Mouse (Mus musculus) gastrocnemius, postnatal 4 days (tissue): ENCODE data around the gene Golga5. TPM values are rescaled to one million over a fixed set of nuclear protein-coding genes. Genes with fewer than 3 reads are reported as not detected.
"Not testable (repeated sequence)": the region's sequence is repeated elsewhere in the genome, so short reads cannot be mapped to it uniquely, and the experiment has no call there.

Experiments used
- DNase-seq, 2 experiments: peaks; one replicate each; pipeline ENCODE4 v3.0.0; 2021 to 2022; ENCODE audit warnings: low spot score in 2 of 2, mixed read lengths in 2 of 2
- total RNA-seq, 2 experiments: library from RNA; stranded (reverse); gene quantifications; 2 replicates each; pipeline ENCODE4 v1.2.3; 2021

Golga5 gene
- total RNA-seq, 2 experiments from 2014 or later = 25.4 to 32.8 TPM

GRCm38 (mm10) chr12:102443676-102444075, 25.3 kb upstream of the Golga5 start:
- no peak for DNase-seq

- no peak for DNase-seq
Measured at GRCm38 (mm10) chr12:102445436-102445835, 23.5 kb upstream of the Golga5 start.

DNA sequence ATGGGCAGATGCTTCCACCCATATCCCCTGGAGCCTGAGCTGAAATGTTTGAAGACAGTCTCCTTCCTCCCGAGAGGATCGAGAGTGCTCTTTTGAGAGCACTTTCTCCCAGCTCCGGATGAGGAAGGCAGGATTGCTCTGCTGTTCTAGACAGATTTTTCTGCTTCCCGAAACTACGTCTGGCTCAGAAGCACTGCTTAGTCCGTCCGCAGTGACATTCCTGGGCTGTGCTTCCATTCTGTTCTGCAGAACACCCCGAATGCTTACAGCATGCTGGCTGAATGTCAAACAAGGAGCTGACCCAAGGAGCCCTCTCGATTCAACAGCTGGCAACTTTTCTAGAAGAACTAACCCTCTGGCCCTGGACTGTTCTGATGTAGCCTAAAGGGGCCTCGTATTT, 18.5 kb upstream of the Golga5 start:
- DNase-seq = no peak

GRCm38 (mm10) chr12:102451126-102451851, 17.6 kb upstream of the Golga5 start:
- no peak for DNase-seq

DNA sequence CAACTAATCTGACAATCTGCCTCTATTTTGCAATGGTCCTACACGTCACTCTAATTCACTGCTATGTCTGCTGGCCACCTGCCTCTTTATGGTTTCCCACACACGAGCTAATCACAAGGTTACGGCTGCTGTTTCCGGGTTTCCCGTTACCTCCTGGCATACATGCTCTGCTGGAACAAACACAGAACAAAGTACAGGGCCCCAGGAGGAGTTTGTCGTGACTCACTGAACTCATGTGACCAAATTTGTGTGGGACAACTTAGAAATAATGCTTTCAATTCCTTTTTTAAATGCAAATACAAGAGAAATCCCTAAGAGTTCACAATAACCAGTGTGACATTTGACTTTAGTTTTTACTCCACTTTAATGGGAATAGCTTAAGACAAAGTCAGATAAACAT, 15.4 kb upstream of the Golga5 start:
- peak in 1 of 2 experiments; percentile 38 for DNase-seq

- DNase-seq = no peak
Measured at GRCm38 (mm10) chr12:102456467-102457193, 12.3 kb upstream of the Golga5 start.

GRCm38 (mm10) chr12:102460014-102460413, 8.9 kb upstream of the Golga5 start:
- DNase-seq = no peak

- no peak for DNase-seq
Measured at GRCm38 (mm10) chr12:102461177-102461576, 7.8 kb upstream of the Golga5 start.

- no peak for DNase-seq
Measured at GRCm38 (mm10) chr12:102464650-102465049, 4.3 kb upstream of the Golga5 start.

GRCm38 (mm10) chr12:102468136-102468535, 799 bp upstream of the Golga5 start:
- no peak for DNase-seq

- DNase-seq = no peak
Measured at GRCm38 (mm10) chr12:102474411-102474810, 5.5 kb downstream of the Golga5 start.

GRCm38 (mm10) chr12:102480481-102480880, 11.5 kb downstream of the Golga5 start:
- DNase-seq = no peak

GRCm38 (mm10) chr12:102484946-102485345, 16.0 kb downstream of the Golga5 start:
- no peak for DNase-seq

DNA sequence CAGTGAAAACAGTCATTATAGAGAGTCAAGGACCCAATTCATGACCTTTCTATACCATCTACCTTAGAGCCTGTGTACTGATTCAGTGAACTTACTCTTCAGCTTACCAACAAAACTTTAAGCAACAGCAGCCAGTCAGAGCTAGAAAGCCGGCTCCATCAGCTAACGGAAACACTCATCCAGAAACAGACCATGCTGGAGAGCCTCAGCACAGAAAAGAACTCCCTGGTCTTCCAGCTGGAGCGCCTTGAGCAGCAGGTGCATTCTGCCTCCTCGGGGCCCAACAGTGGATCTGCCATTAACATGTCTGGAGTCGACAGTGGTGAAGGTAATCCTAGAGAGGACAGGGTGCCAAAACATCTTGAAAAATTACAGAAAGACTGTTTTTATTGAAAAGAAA, 23.0 kb downstream of the Golga5 start:
- no peak for DNase-seq

GRCm38 (mm10) chr12:102495754-102496153, 26.8 kb downstream of the Golga5 start:
- not testable (repeated sequence) for DNase-seq

- DNase-seq = no peak
Measured at GRCm38 (mm10) chr12:102497905-102498304, 29.0 kb downstream of the Golga5 start.

- DNase-seq = peak in 1 of 2 experiments; percentile 49
Measured at GRCm38 (mm10) chr12:102498726-102499125, 29.8 kb downstream of the Golga5 start.

GRCm38 (mm10) chr12:102499210-102499609, 30.3 kb downstream of the Golga5 start:
- DNase-seq = no peak

DNA sequence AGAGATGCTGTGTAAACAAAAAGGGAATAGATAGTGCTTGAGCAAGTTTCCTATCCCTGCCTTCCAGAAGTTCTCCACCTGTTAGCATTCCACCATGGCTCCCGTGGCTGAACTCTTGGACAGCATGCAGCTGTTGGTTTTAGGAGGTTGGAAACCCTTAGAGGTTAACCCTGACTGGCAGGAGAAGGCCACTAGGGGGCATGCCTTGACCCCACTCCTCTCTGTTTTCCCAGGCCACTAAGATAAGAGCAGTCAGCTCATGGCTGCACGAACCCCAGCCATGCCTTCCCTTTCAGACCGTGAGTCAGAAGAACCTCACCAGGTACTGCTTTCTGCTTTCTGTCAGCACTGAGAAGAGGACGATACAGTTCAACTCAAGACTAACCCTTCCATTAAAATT, 30.8 kb downstream of the Golga5 start:
- no peak for DNase-seq

GRCm38 (mm10) chr12:102501038-102501437, 32.1 kb downstream of the Golga5 start:
- no peak for DNase-seq

DNA sequence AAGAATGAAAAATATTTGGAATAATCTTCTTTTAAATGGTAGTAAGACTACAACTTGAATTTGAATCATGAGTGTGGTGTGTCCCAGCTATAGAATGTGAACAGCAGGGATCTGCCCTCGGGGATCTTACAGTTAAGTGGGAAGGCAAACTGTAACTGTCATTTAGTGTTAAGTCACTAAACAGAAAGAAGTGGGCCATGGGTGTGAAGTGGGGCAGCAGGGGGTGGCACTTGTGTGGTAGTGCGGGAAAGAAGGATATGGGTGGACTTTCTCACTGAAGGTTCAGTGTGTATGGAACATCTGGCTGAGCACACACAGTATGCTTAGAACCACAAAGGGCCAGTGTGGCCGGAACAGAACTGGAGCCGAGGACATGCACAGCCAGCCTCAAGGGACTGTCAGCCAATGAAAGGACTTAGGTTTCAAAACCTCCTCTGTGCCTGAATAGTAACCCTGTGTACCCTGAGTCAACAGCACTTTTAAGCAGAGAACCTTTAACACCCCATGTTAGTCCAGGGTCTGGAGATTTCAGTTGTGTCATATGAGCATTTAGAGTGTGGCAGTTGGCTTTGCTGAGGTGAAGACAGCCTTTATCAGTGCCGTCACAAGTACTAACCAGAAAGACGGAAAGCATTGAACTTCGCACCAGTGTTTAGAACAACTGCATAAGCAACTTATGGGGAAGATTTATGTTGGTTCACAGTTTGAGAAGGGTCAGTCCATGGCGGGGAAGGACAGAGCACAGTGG, 33.1 kb downstream of the Golga5 start:
- DNase-seq = no peak
